Comparison of ENCODE assay signal across 21 mouse cellular contexts in genomic region chr6:115062605-115063350, GRCm38 (mm10).
"Had no signal": no experiment of that assay in that cellular context is flagged by ENCODE, and none has a peak within 500 bp of the region (broad histone marks: within the 10 kb centered on the region; RNA-seq: fewer than 3 reads in every experiment).

No protein-coding gene starts in this region.

- H3K4me3 ChIP-seq: intestine, embryonic 15.5 days; kidney, embryonic 15.5 days; layer of hippocampus, adult 2 months; limb, embryonic 12.5 days; limb, embryonic 15.5 days; midbrain, embryonic 12.5 days; midbrain, embryonic 15.5 days; neural tube, embryonic 12.5 days; neural tube, embryonic 15.5 days had no signal

- H3K9ac ChIP-seq: intestine, embryonic 15.5 days; kidney, embryonic 15.5 days; limb, embryonic 12.5 days; limb, embryonic 15.5 days; liver, embryonic 14.5 days; liver, postnatal 0 days; midbrain, embryonic 12.5 days; midbrain, embryonic 15.5 days; neural tube, embryonic 12.5 days; neural tube, embryonic 15.5 days had no signal

- H3K4me2 ChIP-seq: intestine, embryonic 15.5 days; kidney, embryonic 15.5 days; limb, embryonic 12.5 days; limb, embryonic 15.5 days; liver, embryonic 11.5 days; midbrain, embryonic 12.5 days; midbrain, embryonic 15.5 days; neural tube, embryonic 12.5 days; neural tube, embryonic 15.5 days had no signal

- DNase-seq: kidney, adult 11 months; kidney, adult 8-10 months; kidney, postnatal 14 days; kidney, postnatal 4 days; layer of hippocampus, adult 9-11 months; liver, postnatal 0 days; thymus, adult 18-20 months; thymus, postnatal 36 days had no signal

- H3K36me3 ChIP-seq: intestine, embryonic 15.5 days; kidney, embryonic 15.5 days; limb, embryonic 12.5 days; limb, embryonic 15.5 days; midbrain, embryonic 12.5 days; midbrain, embryonic 15.5 days; neural tube, embryonic 12.5 days; neural tube, embryonic 15.5 days had no signal

- H3K9me3 ChIP-seq: intestine, embryonic 15.5 days; kidney, embryonic 15.5 days; limb, embryonic 12.5 days; limb, embryonic 15.5 days; midbrain, embryonic 12.5 days; midbrain, embryonic 15.5 days; neural tube, embryonic 12.5 days; neural tube, embryonic 15.5 days had no signal

- H3K27ac ChIP-seq: intestine, embryonic 15.5 days; kidney, embryonic 15.5 days; layer of hippocampus, adult 2 months; limb, embryonic 12.5 days; limb, embryonic 15.5 days; liver, embryonic 14.5 days; macrophage; midbrain, embryonic 12.5 days; midbrain, embryonic 15.5 days; neural tube, embryonic 12.5 days; neural tube, embryonic 15.5 days had no signal

- H3K27me3 ChIP-seq: intestine, embryonic 15.5 days; kidney, embryonic 15.5 days; limb, embryonic 12.5 days; limb, embryonic 15.5 days; midbrain, embryonic 12.5 days; midbrain, embryonic 15.5 days; neural tube, embryonic 12.5 days; neural tube, embryonic 15.5 days had no signal

- ATAC-seq: intestine, embryonic 15.5 days; liver, postnatal 0 days; lung, postnatal 0 days; midbrain, embryonic 15.5 days had no signal

- H3K4me1 ChIP-seq: intestine, embryonic 15.5 days; kidney, embryonic 15.5 days; limb, embryonic 12.5 days; limb, embryonic 15.5 days; midbrain, embryonic 12.5 days; midbrain, embryonic 15.5 days; neural tube, embryonic 12.5 days had no signal
